Mouse (Mus musculus) myocyte (in vitro differentiated cells): ENCODE measurements at regions not wholly inside any gene's neighbourhood (a gene's known extent, or its start where the extent isn't known, plus 50 kb on each side); places are given as distances from the start of the nearest gene placed in this dataset.

ENCODE experiments used
- MAX ChIP-seq: IDR thresholded peaks from one replicate; pipeline ENCODE4 v1.6.1; 2011; ENCODE audit warnings: low read depth, mild to moderate bottlenecking, control low read depth
- TCF12 ChIP-seq: IDR thresholded peaks from one replicate; pipeline ENCODE4 v1.6.1; 2011; ENCODE audit warnings: mild to moderate bottlenecking, control low read depth; ENCODE audit not compliant: poor library complexity, insufficient read depth, severe bottlenecking

- TF ChIP-seq MAX (no peak), TCF12 (no peak)
These were observed 93.7 kb upstream of the Gpr12 start for GRCm38 (mm10) chr5:146678775-146679170.
